Comparison of ENCODE assay signal across 9 mouse cellular contexts in genomic region chr9:60998086-60998785, GRCm38 (mm10).
DNase-seq lines count a peak whose midpoint lies in the region; ATAC-seq and TF ChIP-seq lines count a peak whose summit lies in the region.
"Had no signal": no experiment of that assay in that cellular context is flagged by ENCODE, and none has a peak within 500 bp of the region (broad histone marks: within the 10 kb centered on the region; RNA-seq: fewer than 3 reads in every experiment).

No protein-coding gene starts in this region.

- WGBS in forebrain, embryonic 14.5 days, result 84% methylated on average over 3 of the region's 3 CpGs
- 86% methylated on average over 3 of the region's 3 CpGs for WGBS in forebrain, embryonic 10.5 days
- WGBS in lung, adult 2 months, result 46% methylated on average over 3 of the region's 3 CpGs

- no peak for ATAC-seq in forebrain, embryonic 14.5 days

- H3K36me3 ChIP-seq in forebrain, embryonic 14.5 days (ENCODE audit: control insufficient read depth, insufficient read depth, low read length), result no peaks in the 10 kb centered on the region
- no peaks in the 10 kb centered on the region for H3K36me3 ChIP-seq in forebrain, embryonic 10.5 days (replicated peaks)
- H3K36me3 ChIP-seq: G1E had no signal

- no peaks in the 10 kb centered on the region for H3K9me3 ChIP-seq in forebrain, embryonic 14.5 days (replicated peaks; ENCODE audit: control insufficient read depth, low read length)
- H3K9me3 ChIP-seq in forebrain, embryonic 10.5 days, result no peaks in the 10 kb centered on the region
- H3K9me3 ChIP-seq: G1E had no signal

- no peak overlapping the region for H3K4me3 ChIP-seq in forebrain, embryonic 14.5 days (ENCODE audit: low read depth, low read length)
- H3K4me3 ChIP-seq in forebrain, embryonic 10.5 days, result no peak overlapping the region
- H3K4me3 ChIP-seq in lung, adult 2 months (replicated peaks; ENCODE audit: extremely low read depth, low read depth, low read length), result no peak overlapping the region

- no peak for TF ChIP-seq POLR2A in lung, adult 2 months (IDR thresholded peaks at IDR 0.05; ENCODE audit: borderline replicate concordance, extremely low read depth, low read depth, low read length)

- H3K27ac ChIP-seq in forebrain, embryonic 14.5 days (ENCODE audit: low read depth, low read length), result no peak overlapping the region
- no peak overlapping the region for H3K27ac ChIP-seq in forebrain, embryonic 10.5 days

- peak; percentile 43; the same call in 1 of the 2 replicates for TF ChIP-seq CTCF in lung, adult 2 months (IDR thresholded peaks at IDR 0.05; ENCODE audit: insufficient read depth, low read length)

- H3K4me1 ChIP-seq in forebrain, embryonic 14.5 days (ENCODE audit: control insufficient read depth, insufficient read depth, low read length), result no peaks in the 10 kb centered on the region
- H3K4me1 ChIP-seq in forebrain, embryonic 10.5 days, result peaks cover 22% of the 10 kb centered on the region
- no peaks in the 10 kb centered on the region for H3K4me1 ChIP-seq in lung, adult 2 months (ENCODE audit: control insufficient read depth, insufficient read depth, low read length)

- no peak overlapping the region for H3K4me2 ChIP-seq in forebrain, embryonic 14.5 days (ENCODE audit: low read length)

- peak; percentile 25 for DNase-seq in forebrain, embryonic 14.5 days (ENCODE audit: low spot score)
- DNase-seq in forebrain, embryonic 10.5 days (ENCODE audit: extremely low spot score, low spot score), result no peak
- DNase-seq in right cerebral cortex, adult 18-20 months, result peak; percentile 24
- no peak for DNase-seq in right cerebral cortex, postnatal 25 days
- no peak for DNase-seq in lung, adult 2 months
- peak; percentile 12 for DNase-seq in spleen, adult 12 weeks (ENCODE audit: low spot score)
- no peak for DNase-seq in gastrocnemius, postnatal 4 days (ENCODE audit: low spot score in 2 of 2)
- no peak for DNase-seq in neural tube, embryonic 10.5 days (ENCODE audit: extremely low spot score, low spot score)

- no peaks in the 10 kb centered on the region for H3K27me3 ChIP-seq in forebrain, embryonic 14.5 days (replicated peaks; ENCODE audit: control insufficient read depth, insufficient read depth, low read length)
- H3K27me3 ChIP-seq in forebrain, embryonic 10.5 days (ENCODE audit: poor library complexity, severe bottlenecking), result peaks cover 27% of the 10 kb centered on the region

- H3K9ac ChIP-seq in forebrain, embryonic 14.5 days (ENCODE audit: low read length), result no peak overlapping the region

Comparison
In these comparisons a context has a peak if more than half of its experiments do, and no peak if none do; other contexts are left out.
1. DNase-seq: peak in forebrain, embryonic 14.5 days (single experiment), right cerebral cortex, adult 18-20 months (single experiment) and spleen, adult 12 weeks (single experiment); none in forebrain, embryonic 10.5 days (single experiment), right cerebral cortex, postnatal 25 days (single experiment), lung, adult 2 months (single experiment), gastrocnemius, postnatal 4 days (0 of 2) and neural tube, embryonic 10.5 days (single experiment).